Mouse (Mus musculus) brain, embryonic 14.5 days (tissue): ENCODE results near the gene Sash3. TPM values are rescaled to one million over a fixed set of nuclear protein-coding genes. Genes with fewer than 3 reads are reported as not detected.

Experiments
- DNase-seq: peaks from one replicate; pipeline ENCODE4 v3.0.0-alpha.2; 2011; ENCODE audit warnings: low read depth
- CTCF ChIP-seq: fragments of 200-500 bp; IDR thresholded peaks from 2 replicates; pipeline ENCODE4 v1.5.1; 2012; ENCODE audit warnings: inconsistent platforms, mild to moderate bottlenecking, moderate library complexity, borderline replicate concordance; ENCODE audit not compliant: insufficient read depth, insufficient read length; ENCODE audit errors: extremely low read depth
- POLR2A ChIP-seq: fragments of 200-500 bp; IDR thresholded peaks from 2 replicates; pipeline ENCODE4 v1.6.1; 2012; ENCODE audit warnings: mild to moderate bottlenecking, inconsistent platforms, borderline replicate concordance; ENCODE audit not compliant: poor library complexity, insufficient read depth, insufficient read length, severe bottlenecking; ENCODE audit errors: extremely low read depth
- polyA plus RNA-seq: library from polyadenylated mRNA; depleted of rRNA; stranded (reverse); fragments of >200 nt; gene quantifications from 2 replicates; pipeline ENCODE4 v1.2.3, GENCODE M21; 2012

The Sash3 gene
- polyA plus RNA-seq, 1 experiment: 1.0 TPM

GRCm38 (mm10) chrX:48147741-48148186, 1.5 kb downstream of the Sash3 start:
- TF ChIP-seq POLR2A (no peak), CTCF (no peak)
- no peak for DNase-seq

- TF ChIP-seq POLR2A: no peak
- no peak for TF ChIP-seq CTCF
- DNase-seq: no peak
Measured at GRCm38 (mm10) chrX:48152106-48152505, 5.9 kb downstream of the Sash3 start.

GRCm38 (mm10) chrX:48153414-48153813, 7.2 kb downstream of the Sash3 start:
- no peak for TF ChIP-seq CTCF
- no peak for TF ChIP-seq POLR2A
- no peak for DNase-seq

- TF ChIP-seq POLR2A (no peak), CTCF (no peak)
- DNase-seq: peak; percentile 31
Measured at GRCm38 (mm10) chrX:48153949-48154348, 7.7 kb downstream of the Sash3 start.

- no peak for TF ChIP-seq CTCF
- no peak for TF ChIP-seq POLR2A
- peak; percentile 53 for DNase-seq
Measured at GRCm38 (mm10) chrX:48155489-48155888, 9.3 kb downstream of the Sash3 start.

- no peak for DNase-seq
- no peak for TF ChIP-seq CTCF
- TF ChIP-seq POLR2A: no peak
Measured at GRCm38 (mm10) chrX:48157396-48157795, 11.2 kb downstream of the Sash3 start.

- DNase-seq: no peak
- no peak for TF ChIP-seq POLR2A
- TF ChIP-seq CTCF: no peak
Measured at GRCm38 (mm10) chrX:48158229-48158919, 12.1 kb downstream of the Sash3 start.

- TF ChIP-seq POLR2A: no peak
- no peak for TF ChIP-seq CTCF
- peak; percentile 89 for DNase-seq
Measured at GRCm38 (mm10) chrX:48169892-48170291, 23.7 kb downstream of the Sash3 start.

GRCm38 (mm10) chrX:48170368-48170767, 24.1 kb downstream of the Sash3 start:
- TF ChIP-seq CTCF (no peak), POLR2A (no peak)
- peak; percentile 61 for DNase-seq

- peak; percentile 27 for DNase-seq
- TF ChIP-seq CTCF: no peak
- no peak for TF ChIP-seq POLR2A
Measured at GRCm38 (mm10) chrX:48181844-48182243, 35.6 kb downstream of the Sash3 start.

GRCm38 (mm10) chrX:48184703-48185102, 38.5 kb downstream of the Sash3 start:
- DNase-seq: no peak
- TF ChIP-seq CTCF (no peak), POLR2A (no peak)

- no peak for TF ChIP-seq CTCF
- no peak for TF ChIP-seq POLR2A
- DNase-seq: no peak
Measured at GRCm38 (mm10) chrX:48191261-48191660, 45.0 kb downstream of the Sash3 start.
